Mouse (Mus musculus) fibroblast of lung, adult 2 months (primary cell): Measurements from ENCODE around the gene Adarb1.

ENCODE experiments used
- DNase-seq: peaks from one replicate; pipeline ENCODE4 v3.0.0-alpha.2; 2011; ENCODE audit warnings: low read depth

Adarb1 gene

DNA sequence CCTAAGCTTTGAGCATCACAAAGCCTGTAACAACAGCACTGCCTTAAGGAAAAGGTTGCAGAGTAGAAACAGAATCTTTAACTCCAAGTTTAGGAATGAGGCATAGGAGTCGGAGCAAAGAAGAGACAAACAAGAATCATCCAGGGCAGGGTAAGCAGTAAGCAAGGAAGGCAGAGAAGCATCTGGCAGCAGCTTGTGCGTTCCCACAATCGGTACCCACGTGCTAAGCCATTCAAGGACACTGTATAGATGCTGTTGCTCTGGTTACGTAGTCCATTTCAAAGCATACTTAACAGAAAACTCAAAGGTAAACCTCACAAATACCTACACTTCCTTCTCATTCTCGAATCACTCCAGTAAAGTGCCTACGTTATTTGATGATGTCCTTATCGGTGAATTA lies 35.0 kb downstream of the Adarb1 start:
- DNase-seq: no peak

DNA sequence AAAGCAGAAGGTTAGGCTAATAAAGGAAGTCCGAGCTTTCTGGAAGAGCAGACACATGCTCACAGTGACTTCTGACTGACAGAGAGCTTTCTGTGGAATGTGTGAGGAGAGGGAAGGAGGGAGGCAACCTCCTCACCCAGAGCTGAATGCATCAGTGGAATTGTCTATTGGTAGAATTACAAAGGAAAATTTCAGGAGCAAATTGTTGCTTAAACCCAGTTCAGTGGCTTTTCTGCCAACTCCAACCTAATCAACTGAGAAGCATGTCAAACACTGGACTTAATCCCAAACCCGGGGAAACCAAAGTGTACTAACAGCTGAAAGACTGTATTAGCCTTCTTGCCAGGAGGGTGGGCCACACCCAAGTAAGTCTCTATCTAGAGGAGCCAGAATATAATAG lies 36.9 kb downstream of the Adarb1 start:
- peak; percentile 44 for DNase-seq

DNA sequence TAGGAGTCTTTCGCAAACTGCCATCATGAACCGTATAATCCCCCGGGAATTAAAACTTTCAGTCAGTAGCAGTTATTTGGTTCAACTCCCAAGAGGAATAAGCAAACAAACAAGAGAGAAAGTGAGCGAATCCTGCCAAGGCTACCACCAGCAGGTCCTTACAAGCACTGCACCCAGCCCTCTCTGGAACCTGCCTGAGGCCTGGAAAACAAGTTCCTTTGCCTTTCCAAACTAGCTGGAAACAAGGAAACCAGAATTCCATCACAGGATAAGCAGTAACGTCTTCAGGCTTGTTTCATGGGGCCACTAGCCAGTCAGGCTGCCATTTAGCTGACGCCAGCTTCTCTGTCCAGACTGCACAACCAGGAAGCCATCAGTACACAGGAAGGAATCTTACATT lies 37.4 kb downstream of the Adarb1 start:
- DNase-seq: peak; percentile 28

DNA sequence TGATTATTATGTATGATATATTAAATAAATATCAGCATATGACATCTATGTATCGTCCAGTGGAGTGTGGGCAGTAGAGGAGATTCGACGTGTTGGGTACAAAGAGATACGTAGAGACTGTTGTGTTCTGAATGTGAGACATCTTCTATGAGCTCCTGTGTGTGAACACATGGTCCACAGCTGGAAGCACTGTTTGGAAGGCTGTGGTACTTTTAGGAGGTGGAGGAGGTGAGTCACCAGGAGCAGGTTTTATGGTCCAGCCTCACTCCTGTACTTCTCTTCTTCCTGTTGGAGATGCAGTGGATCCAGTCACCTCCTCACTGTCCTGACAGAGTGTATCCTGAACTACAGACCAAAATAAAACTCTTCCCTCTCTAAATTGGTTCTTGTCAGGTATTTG lies 38.9 kb downstream of the Adarb1 start:
- no peak for DNase-seq

DNA sequence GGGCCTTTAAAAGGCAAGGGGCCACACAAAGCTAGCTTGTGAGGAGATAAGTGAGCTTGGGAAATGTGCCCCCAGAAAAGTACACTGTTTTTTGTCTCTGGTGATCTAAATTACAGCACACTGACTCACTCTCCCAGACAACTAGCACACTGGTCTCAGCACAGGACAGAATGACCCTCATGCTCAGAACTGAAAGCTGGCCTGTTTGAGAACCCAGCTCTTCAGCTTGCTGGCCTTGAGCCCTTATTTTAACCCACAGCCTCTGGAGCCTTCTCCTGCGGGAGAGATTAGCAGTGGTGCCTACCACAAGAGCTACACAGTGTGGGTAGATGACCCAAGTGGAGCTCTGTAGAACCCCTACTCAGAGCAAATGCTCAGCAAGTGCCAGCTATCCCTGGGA lies 42.0 kb downstream of the Adarb1 start:
- DNase-seq: peak; percentile 35

DNA sequence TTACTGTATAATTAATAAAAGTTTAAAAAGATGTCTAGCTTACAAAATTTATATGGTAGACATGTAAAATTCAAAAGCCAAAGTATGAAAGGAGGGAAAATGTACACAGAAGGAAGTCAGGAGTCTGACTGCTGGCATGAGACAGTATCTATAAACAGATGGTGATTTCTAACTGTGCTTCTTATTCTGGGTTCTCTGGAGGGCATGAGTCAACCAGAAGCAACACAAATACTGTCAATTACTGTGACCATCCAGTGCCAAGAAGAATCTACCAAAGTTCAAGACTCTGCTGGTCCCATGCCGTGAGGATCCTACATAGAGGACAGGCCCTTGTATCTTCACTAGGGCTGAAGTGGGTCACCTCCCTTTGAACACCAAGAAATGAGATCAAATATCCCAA lies 43.1 kb downstream of the Adarb1 start:
- no peak for DNase-seq

DNA sequence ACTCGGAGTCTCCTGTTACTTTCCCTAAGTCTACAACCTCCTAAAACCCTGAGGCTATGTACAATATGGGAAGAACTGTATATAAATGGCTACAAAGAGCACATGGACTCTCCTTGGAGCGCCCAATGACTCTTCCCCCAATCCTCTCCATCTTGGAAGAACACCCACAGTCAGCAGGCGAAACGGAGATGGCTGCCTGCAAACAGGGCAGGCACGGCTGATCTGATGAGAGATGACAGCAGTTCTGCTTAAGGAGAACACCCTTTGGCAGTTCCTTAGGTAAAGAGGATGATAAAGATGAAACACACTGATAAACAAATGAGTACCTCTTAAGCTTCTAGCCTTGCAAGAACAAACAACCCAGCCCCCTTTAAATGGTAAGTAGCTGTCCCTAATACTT lies 43.7 kb downstream of the Adarb1 start:
- no peak for DNase-seq

DNA sequence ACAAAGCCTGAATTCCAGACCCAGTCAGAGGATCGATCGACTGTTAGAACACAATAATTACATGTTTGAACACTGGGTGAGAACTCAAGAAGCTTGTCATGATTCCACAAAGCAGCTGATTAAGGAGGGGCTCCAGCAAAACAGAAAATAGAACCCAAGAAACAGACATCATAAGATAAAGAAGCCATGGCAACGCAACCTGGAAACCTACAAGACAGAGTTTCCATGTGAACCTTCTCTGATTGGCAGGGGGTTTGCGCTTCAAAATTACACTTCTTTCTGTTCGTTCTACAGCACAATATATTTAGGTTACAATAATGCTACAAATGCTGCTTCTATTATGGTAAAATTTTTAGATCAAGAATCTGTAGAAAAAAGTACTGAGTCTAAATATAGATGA lies 47.9 kb downstream of the Adarb1 start:
- DNase-seq: no peak

DNA sequence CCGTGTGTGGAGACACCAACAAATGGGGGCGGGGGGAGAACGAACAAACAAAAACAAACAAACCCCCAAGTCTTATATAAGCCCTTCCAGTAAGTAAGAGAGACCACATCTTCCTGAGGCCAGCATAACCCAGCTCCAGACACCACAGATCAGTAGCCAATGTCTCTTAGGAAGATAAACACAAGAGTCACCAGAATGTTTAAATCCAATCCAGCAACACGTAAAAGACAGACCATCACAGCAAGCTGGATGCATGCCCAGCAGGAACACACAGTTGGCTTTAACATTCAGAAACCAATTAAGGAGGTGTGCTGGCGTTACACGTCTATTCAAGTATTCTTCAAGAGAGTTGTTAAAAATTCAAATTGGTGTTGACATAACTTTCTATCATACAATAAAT lies 50.1 kb downstream of the Adarb1 start:
- DNase-seq: no peak

DNA sequence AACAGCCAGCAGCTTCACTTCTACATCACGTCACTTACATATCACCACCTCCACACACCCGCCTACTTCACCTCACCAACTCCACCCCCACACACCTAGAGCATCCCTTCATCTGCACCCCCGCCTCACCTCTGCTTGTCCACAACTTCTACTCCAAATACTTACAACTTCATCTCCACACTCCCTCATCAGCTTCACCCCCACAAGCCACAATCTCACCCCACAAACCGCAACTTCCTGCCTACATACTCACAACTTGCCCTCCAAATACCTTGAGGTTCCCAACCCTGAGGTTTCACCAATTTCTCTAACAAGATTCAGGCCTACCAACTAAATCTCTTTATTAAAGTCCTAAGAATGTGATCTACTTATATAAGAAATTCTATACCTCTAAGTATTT lies 51.1 kb downstream of the Adarb1 start:
- DNase-seq: no peak

DNA sequence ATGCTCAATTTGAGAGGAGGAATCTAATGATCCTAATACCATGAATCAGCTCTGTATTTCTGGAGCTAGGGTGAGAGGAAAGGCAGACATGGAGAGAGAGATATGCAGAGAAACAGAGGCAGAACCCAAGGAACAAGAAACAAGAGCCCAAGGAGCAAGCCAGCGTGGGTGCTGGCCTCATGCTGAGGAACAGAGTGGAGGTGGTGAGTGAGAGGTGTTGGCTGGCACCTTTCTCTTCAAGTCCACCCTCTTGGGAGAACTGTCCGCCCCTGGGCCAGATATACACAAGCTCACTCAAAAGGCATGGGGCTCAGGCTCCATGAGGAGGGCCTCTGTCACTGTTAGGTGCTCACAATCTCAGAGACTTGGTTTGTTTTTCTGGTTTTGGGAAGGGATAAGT lies 52.9 kb downstream of the Adarb1 start:
- no peak for DNase-seq

DNA sequence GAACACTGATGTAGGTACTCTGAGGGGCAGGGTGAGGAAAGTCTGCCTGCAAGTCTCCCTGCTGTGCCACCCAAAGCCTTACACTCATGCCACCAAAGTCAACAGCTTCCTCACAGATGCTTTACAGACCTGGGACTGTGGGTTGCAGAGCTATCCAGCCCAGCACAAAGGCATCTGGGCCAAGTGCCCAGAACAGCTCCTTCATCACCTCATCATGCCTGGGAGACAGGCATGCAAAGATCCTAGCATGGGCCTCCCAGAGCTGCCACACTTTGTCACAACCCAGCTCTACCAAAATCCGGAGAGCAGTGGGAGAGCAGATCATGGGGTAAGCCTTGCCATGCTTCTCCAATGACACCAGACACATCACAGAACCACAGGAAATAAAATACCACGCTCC lies 57.6 kb downstream of the Adarb1 start:
- DNase-seq: peak; percentile 29

DNA sequence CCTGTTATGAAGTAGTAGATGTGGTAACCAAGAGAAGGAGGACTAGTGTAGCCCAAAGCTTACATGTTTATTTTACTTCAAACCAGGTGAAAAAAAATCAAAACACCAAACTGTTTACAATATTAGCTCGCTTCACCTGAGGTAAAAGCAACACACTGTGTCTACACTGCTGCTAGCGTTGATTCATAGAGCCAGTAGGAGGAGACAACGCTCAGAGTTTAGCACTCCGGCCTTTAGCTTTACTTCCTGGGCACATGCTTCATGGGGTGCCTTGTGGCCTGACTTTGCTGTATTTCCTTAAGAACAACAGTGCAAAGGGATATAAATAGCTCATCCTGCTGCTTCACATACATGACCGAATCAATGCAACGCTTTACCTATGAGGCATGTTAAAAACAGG lies 60.1 kb downstream of the Adarb1 start:
- DNase-seq: no peak

DNA sequence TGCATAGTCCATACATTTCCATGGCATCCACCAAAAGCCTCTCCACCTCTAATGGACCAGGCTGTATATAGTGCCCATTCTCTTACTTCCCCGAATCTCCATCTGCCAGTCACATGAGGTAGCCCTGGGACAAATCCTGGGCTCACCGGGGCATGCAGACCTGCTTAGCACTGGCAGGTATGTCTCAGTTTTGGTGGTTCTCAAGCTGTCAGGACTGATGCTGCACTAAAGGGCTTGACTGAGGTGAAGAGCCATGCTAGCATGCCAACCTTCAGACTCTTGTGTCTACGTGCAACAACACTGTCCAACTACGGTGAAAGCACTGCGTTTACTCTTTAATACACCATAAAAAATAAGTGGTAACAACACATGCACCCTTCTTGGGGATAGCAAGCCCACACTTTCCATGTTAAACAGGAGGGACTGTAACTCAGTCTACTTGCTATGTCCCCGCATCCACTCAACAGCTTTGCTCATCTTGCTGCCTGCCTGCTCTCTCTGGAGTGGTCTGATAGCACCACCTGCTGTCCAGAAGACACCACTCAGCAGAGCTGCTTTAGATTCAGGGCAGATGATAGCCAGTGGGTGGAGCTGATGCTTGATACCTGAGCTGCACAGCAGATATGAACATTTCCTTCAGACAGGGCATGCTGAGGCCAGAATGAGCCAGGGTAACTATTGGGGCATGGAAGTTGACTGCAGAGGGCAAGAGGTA lies 64.9 kb downstream of the Adarb1 start:
- DNase-seq: peak; percentile 47

DNA sequence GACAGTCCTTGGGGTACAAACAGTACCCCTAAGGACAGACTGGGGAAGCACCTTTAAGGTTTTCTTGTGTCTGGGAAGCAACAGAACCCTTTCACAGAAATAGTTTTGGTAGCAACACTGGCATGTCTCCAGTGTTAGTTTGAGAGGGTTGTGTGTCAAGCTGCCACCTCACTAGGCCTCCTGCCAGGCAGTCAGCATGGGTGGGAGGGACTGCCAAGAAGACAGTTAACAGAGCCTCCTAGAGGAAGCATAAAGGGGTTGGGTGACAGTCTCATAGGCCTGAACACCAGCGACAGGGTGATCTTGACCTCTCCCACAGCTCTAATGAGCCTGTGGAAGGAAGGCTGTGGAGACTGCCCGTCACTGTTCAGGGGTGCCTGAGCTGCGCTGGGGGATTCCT lies 75.2 kb downstream of the Adarb1 start:
- no peak for DNase-seq

DNA sequence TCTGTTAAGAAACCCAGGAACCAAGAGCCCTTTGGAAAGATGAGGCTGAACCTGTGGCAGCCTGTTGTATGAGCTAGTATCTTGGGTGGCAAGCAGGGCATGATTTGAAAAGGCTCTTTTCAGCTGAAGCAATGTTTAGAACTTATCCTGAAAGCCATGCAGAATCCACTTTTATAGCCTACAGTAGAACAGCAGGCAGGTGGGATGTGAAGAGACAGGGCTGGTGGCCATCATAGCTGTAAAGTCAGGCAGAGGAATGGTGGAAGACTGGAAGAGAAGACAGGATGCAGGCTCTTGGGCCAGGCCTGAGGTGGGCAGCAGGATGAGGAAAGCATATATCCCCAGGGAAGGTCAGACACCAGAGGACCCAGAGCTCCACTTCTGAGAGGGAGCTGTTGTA lies 76.4 kb downstream of the Adarb1 start:
- DNase-seq: no peak

DNA sequence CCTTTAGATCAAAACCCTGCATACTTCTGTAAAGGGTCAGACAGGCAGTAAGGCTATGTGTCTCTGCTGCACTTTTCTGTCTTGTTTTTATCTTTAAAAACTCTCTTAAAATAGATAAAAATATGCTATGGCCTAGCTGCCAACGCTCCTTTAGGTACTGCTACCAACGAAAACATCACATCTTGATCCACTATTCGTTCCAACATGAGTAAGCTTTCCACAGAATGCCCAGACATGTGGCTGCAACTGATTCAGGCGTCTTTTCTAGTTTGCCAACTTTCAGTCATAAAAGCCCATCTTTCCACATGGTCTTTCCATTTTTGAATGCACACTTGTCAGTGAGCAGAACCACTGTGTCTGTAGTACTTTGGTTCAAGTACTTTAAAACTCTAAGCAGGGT lies 77.0 kb downstream of the Adarb1 start:
- DNase-seq: no peak

DNA sequence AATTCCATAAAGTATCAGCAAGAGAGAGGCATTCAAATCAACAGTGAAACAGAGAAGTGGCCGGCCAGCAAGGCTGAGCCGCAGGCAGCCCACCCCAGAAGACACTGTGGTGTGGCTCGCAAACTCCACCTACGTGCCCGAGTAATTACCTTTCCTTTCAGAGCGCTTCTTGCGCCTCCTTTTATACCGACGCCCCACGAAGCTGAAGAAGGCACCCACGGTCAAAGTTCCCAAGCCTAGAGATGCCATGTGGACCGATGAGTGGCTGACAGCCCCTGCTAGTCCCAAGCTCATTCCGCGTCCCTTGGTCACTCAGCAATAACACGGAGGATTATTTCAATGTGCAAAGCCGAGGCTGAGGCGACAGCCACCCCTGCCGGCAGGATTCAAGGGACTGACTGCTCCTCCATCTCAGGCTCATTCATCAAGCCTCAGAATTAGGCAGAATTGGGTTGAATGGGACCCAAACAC lies 78.2 kb downstream of the Adarb1 start:
- DNase-seq: no peak

DNA sequence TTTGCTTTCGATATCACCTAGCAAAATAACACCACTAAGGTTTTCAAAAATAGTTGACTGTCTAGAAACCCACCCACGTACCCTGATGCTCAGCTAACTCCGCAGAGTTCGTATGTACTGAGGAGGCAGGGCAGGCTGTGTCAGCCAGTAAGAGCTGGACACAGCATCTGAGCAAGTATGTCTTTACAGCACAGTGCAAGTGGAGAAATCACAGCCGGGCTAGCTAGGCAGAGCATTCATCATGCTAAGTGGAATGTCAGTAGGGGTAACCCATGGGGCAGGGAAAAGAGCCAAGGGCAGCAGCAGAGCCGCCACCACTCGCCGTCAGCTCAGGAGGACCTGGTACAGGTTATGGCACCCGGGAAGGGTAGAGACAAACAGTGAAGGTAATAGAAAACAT lies 84.6 kb downstream of the Adarb1 start:
- no peak for DNase-seq

DNA sequence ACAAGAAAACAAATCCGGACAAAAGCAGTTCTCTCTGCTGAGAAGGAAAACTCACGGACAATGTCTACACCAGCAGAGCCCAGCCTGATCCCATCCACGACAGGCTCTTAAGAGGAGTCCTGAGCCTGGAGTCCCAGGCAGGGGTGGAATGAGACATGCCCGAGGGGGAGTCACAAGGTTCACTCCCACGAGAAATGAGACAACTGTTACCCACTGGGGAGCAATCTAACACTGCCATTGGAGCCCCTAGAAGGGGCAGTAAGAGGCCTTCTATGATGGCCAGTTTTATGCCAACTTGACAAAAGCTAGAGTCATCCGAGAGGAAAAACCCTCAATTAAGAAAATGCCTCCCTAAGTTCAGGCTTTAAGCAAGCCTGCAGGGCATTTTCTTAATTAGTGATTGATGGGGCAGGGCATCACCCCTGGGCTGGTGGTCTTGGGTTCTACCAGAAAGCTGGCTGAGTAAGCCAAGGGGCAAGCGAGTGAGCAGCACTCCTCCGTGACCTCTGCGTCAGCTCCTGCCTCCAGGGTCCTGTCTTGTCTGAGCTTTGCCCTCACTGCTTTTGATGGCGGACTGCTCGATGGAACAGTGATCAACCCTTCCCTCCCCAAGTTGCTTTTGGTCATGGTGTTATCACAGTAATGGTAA lies 88.5 kb downstream of the Adarb1 start:
- DNase-seq: no peak

DNA sequence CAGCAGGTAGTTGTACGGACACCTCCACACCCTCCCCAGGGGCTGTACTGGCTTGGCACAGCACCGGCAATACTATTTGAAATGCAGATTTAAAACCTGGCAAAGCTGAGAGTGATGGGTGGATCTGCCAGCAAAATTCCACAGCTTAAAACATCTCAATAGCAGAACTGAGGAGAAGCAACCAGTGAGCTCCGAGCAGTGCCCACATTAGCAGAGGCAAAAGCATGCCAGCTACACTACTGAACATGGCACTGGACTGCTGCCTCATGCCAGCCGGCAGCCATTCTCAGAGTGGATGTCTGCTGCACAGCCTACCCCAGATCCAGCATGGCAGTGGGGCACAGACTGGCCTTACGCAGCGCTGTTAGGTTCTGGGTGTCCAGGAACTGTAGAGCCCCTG lies 93.4 kb downstream of the Adarb1 start:
- DNase-seq: no peak

DNA sequence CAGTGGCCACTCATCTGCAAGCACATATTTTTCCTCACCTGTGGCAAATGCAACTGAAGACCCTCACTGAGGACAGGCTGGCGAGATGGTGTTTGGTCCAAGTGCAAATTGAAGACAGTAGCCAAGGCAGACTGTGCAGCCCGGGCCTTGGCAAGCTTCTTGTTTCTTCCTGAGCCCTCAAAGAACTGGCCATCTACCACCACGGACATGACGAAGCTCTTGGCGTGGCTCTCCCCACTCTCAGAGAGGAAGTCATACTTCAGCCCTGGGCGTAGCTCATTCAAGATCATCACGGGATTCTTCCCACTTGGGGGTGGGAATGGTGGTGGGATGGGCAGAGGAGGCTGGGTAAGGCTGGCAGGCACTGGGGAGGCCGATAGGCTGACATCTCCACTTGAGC lies 96.5 kb downstream of the Adarb1 start:
- no peak for DNase-seq

DNA sequence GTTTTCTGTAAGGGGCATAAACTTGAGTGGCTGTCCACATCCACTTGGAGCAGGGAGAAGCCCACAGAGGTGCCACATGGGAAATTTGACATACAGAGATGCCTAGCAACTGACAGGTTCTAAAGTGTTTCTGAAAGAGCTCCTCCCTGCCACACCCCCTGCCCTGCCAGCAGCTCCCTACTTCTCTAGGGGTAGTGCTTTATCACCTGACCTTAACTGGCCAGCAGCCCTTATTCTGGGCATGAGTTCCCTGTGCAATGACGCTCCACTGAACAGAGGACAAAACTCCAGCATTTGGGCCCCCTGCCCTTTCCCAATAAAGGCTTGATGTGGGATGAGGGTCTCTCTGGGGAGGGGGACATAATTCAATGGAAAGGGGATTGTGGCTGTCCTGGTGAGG lies 97.1 kb downstream of the Adarb1 start:
- no peak for DNase-seq

DNA sequence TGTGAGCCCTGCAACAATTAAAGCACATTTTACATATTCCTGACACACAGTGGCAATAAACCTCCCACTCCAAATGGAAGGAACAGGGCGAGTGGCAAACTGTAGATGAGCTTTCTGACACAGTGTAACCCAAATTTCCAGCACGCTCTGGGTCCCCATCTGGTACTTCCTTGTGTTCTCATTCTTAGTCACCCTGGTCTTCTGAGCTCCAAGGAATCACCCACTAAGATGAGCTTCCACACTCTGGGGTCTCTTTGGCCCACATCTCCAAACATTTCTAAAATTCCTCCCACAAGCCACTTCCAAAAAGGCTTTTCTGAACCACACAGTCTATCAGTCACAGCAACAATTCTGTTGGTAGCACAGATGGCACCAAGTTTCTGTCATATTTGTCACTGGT lies 102.4 kb downstream of the Adarb1 start:
- no peak for DNase-seq
